Mouse (Mus musculus) T-cell, adult 2 months (primary cell): ENCODE results near the gene Stx12.

Experiments
- DNase-seq: peaks from one replicate; pipeline ENCODE4 v3.0.0; 2022; ENCODE audit warnings: low spot score

Gene Stx12

DNA sequence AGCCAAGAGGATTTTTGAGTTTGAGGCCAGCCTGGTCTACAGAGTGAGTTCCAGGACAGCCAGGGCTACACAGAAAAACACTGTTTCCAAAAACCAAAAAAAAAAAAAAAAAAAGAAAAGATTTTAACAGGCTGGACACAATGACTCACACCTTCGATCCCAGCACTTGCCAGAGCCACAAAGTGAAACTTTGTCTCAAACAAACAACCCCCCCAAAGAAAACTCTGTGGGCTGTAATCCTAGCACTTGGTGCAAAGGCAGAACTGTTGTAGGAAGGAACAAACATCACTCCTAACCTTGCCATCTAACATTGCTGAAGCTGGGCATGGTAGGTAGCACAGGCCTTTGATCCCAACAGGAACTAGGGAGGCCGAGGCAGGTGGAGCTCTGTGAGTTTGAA is 19.5 kb downstream of the Stx12 start:
- no peak for DNase-seq

DNA sequence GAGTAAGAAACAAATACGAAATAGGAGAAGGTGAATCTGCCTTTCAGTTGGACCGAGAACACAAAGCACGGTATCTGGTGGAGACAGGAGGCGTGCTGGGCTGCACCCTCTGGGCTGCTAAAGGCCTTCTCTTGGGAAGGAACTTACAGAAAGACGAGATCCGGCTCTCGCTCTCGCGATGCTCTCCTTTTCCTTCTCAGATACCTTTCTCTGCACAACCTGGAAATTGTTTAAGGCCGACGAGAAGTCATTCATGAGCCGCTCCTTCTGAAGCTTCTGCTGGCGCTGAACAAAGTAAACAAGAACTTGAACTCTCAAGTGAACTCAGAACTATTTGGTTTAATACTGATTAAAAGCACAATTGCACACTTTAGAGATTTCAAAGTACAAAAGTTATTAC is 21.3 kb downstream of the Stx12 start:
- no peak for DNase-seq

- DNase-seq, result no peak
These were observed 23.4 kb downstream of the Stx12 start for GRCm38 (mm10) chr4:132860880-132861279.

DNA sequence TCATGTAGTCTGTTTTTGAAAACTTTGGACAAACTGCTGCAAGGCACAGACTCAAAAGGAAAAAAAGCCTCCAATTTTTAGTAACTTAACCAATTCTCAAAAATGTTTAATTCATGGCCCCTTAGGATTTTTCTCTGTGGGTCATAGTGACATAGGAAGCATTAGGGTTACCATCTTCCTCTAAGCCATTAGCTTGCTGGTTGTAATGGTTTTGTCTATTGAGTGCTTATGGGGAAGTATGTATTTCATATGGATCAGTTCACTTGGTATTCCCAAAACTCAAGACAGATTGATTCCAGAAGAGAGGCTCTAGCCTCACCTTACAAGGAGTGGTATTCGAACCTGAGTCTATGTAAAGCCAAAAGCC is 40.6 kb downstream of the Stx12 start:
- DNase-seq, result no peak

GRCm38 (mm10) chr4:132842970-132843704 is 41.2 kb downstream of the Stx12 start, which contains the start of gene Ppp1r8:
TSS of gene Ppp1r8 (minus strand) at chr4:132843169.
- DNase-seq, result peak; percentile 95

GRCm38 (mm10) chr4:132842281-132842906 is 41.9 kb downstream of the Stx12 start:
- DNase-seq, result peak; percentile 14

GRCm38 (mm10) chr4:132841493-132841892 is 42.8 kb downstream of the Stx12 start:
- no peak for DNase-seq

- DNase-seq, result peak; percentile 62
These were observed 60.5 kb downstream of the Stx12 start for GRCm38 (mm10) chr4:132823614-132824366.

- DNase-seq, result no peak
These were observed 65.9 kb downstream of the Stx12 start for GRCm38 (mm10) chr4:132818442-132818841.

DNA sequence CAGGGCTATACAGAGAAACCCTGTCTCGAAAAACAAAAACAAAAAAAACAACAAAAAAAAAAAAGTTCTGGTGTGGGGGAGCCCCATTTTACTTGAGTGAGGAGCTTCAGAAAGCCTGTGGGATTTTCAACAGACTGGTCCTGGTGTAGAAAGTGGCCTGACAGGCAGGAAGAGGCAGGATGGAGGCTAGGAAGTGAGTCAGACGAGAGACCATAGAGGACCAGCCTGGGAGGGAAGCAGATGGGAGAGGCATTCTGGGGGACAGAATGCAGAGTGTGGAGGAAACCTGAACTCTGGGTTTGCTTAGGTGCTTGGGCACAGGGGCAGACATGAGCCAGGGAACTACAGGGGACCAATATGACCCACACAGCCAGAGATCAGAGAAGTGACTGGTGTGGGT is 67.5 kb downstream of the Stx12 start:
- no peak for DNase-seq

GRCm38 (mm10) chr4:132816404-132816803 is 67.9 kb downstream of the Stx12 start:
- DNase-seq, result no peak

- DNase-seq, result no peak
These were observed 74.7 kb downstream of the Stx12 start for GRCm38 (mm10) chr4:132809621-132810020.

DNA sequence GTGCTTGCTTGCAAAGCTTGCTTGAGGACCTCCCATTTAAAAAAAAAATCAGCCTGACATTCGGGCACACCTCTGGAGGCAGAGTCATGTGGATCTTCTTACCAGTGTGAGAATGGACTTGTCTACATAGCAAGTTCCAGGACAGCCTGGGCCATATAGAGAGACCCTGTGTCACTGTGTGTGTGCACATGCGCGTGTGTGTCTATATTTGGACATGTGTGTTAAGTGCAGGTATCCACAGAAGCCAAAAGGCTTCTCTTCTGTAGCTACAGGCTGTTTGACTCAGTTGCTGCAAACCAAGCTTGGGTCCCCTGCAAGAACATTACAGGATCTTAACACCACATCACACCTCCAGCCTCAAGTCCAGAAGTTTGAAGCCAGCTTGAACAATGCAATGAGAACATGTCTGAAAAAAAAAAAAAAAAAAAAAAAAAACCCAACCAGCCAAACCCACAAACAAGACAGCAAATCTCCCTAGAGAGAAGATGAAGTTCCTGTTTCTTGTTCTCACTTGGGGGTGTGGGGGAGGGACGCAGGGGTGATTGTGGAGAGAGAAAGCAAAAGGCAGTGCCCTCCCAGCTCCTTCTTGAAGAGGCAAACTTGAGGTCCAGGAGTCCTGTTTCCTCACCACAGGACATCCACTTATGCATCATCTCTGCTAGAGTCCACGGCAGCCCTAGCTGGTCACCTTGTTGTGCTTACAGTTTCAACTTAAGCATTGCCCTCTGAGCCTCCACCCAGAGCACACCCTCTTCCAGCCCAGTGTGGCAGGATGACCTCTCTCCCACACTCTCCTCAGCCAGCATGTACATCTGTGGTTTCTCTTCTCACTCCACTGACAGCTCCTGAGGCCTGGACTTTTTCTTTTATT is 76.3 kb downstream of the Stx12 start:
- DNase-seq, result no peak

GRCm38 (mm10) chr4:132806620-132807191 is 77.6 kb downstream of the Stx12 start:
- no peak for DNase-seq

GRCm38 (mm10) chr4:132805599-132806197 is 78.6 kb downstream of the Stx12 start:
- DNase-seq, result no peak

- no peak for DNase-seq
These were observed 79.2 kb downstream of the Stx12 start for GRCm38 (mm10) chr4:132805146-132805545.

DNA sequence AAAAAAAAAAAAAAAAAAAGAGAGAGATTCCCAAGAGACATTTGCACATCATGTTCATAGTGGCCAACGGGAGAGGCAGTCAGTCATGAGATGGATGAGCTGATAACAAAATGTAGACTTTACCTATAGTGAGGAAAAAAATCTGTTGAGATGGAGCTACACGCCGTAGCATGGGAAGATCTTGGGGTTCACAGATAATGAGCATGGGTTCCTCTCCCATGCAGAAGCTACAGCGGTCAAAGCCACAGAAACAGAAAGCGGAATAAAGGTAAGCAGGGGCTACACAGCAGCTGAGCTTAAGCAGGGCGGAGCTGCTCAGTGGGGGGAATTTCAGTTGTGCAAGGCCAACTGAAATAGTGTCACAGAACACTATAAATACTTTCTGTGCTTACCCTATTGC is 80.0 kb downstream of the Stx12 start:
- DNase-seq, result no peak

DNA sequence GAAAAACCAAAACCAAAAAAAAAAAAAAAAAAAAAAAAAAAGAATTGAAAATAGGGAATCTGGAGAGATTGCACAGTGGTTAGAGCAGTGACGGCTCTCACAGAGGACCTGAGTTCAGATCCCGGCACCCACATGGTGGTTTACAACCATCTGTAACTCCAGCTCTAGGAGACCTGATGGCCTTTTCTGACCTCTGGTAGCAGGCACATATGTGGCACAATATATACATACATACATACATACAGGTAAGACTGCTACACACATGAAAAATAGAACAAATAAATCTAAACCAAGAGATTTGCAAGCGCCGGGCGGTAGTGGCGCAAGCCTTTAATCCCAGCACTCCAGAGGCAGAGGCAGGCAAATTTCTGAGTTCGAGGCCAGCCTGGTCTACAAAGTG is 80.4 kb downstream of the Stx12 start:
- DNase-seq, result no peak
